Mouse (Mus musculus) left cerebral cortex, postnatal 36 days (tissue): ENCODE measurements at regions not wholly inside any gene's neighbourhood (a gene's known extent, or its start where the extent isn't known, plus 50 kb on each side); places are given as distances from the start of the nearest gene placed in this dataset.

Source experiments
- DNase-seq, 2 experiments: peaks; one replicate each; pipeline ENCODE4 v3.0.0; 2021 to 2022; ENCODE audit warnings: low spot score in 2 of 2, mixed read lengths in 1 of 2
- intact Hi-C: fragments of 180-260 bp; cut with DNase I; formaldehyde crosslinking; loops from one replicate; pipeline ENCODE4 v1.15.1; 2025

GRCm38 (mm10) chr1:48866926-48867325 is 1974.3 kb upstream of the Slc39a10 start:
- intact Hi-C loops: no loop called here
- no peak for DNase-seq

- intact Hi-C loops: no loop called here
- DNase-seq: no peak
Observed at GRCm38 (mm10) chr1:48881373-48881772, 1988.7 kb upstream of the Slc39a10 start.

- DNase-seq: peak in 1 of 2 experiments; percentile 9
- intact Hi-C loops: no loop called here
Observed at GRCm38 (mm10) chr1:48893571-48893970, 2000.9 kb upstream of the Slc39a10 start.

- DNase-seq: no peak
- intact Hi-C loops: no loop called here
Observed at GRCm38 (mm10) chr1:48916419-48916818, 1984.0 kb upstream of the Tmeff2 start.

- intact Hi-C loops: no loop called here
- DNase-seq: no peak
Observed at GRCm38 (mm10) chr1:48943126-48943525, 1957.3 kb upstream of the Tmeff2 start.

- DNase-seq: no peak
- intact Hi-C loops: no loop called here
Observed at GRCm38 (mm10) chr1:48943826-48944225, 1956.6 kb upstream of the Tmeff2 start.
